Mouse (Mus musculus) kidney, postnatal 0 days (tissue): ENCODE measurements around the gene Qk. TPM values are rescaled to one million over a fixed set of nuclear protein-coding genes. Genes with fewer than 3 reads are reported as not detected.
A peak's percentile ranks its signal among the peaks of the same experiment; 100 is the strongest.

Source experiments
- ATAC-seq: fragments of 200-750 bp; cut with Nextera tagmentation; replicated peaks from 2 replicates; pipeline ENCODE4 v1.8.0; 2017; ENCODE audit warnings: low read depth, moderate number of reproducible peaks, moderate TSS enrichment, moderate library complexity; ENCODE audit not compliant: low FRiP score
- DNase-seq: peaks from one replicate; pipeline ENCODE4 v3.0.0-alpha.2; 2016; ENCODE audit warnings: low spot score
- H3K27ac ChIP-seq: fragments of 300-500 bp; sonication (generic); 2 replicates; pipeline ENCODE4 v1.5.1; 2014; ENCODE audit warnings: mild to moderate bottlenecking
- H3K27me3 ChIP-seq: fragments of 300-500 bp; sonication (generic); 2 replicates; pipeline ENCODE4 v1.6.1; 2014; ENCODE audit warnings: low read length, mixed read lengths; ENCODE audit not compliant: insufficient read depth
- H3K36me3 ChIP-seq: fragments of 300-500 bp; sonication (generic); 2 replicates; pipeline ENCODE4 v1.6.1; 2014; ENCODE audit warnings: low read length, mixed read lengths; ENCODE audit not compliant: insufficient read depth
- H3K4me1 ChIP-seq: fragments of 300-500 bp; sonication (generic); replicated peaks from 2 replicates; pipeline ENCODE4 v1.6.1; 2014; ENCODE audit warnings: antibody characterized with exemption, low read length, mixed read lengths; ENCODE audit not compliant: insufficient read depth
- H3K4me2 ChIP-seq: fragments of 300-500 bp; sonication (generic); 2 replicates; pipeline ENCODE4 v1.6.1; 2014; ENCODE audit warnings: mild to moderate bottlenecking, low read length, moderate library complexity, mixed read lengths
- H3K4me3 ChIP-seq: fragments of 300-500 bp; sonication (generic); replicated peaks from 2 replicates; pipeline ENCODE4 v1.5.1; 2014; ENCODE audit warnings: low read depth, low read length
- H3K9ac ChIP-seq: fragments of 300-500 bp; sonication (generic); 2 replicates; pipeline ENCODE4 v1.6.1; 2014; ENCODE audit warnings: low read depth, low read length
- H3K9me3 ChIP-seq: fragments of 300-500 bp; sonication (generic); replicated peaks from 2 replicates; pipeline ENCODE4 v1.6.1; 2016; ENCODE audit warnings: low read length, inconsistent platforms, mixed read lengths
- CTCF ChIP-seq: IDR thresholded peaks from 2 replicates; pipeline ENCODE4 v1.5.1; 2016; ENCODE audit warnings: antibody characterized with exemption, low read depth, mild to moderate bottlenecking, moderate library complexity
- WGBS: fragments of 180-500 bp; shearing (Covaris S2); extraction: QIAGEN DNeasy Blood & Tissue Kit; methylation state at CpG from one replicate; pipeline ENCODE4 v1.1.7; 2014; 5-methylcytosine and 5-hydroxymethylcytosine counted together
- polyA plus RNA-seq: library from polyadenylated mRNA; unstranded; fragments of >200 nt; fragmentation: Nextera tagmentation; extraction: Ambion mirVana; gene quantifications from 2 replicates; pipeline ENCODE4 v1.2.1, GENCODE M21; 2015

Gene Qk
- polyA plus RNA-seq, 1 experiment from 2014 or later: 30.3 TPM

GRCm38 (mm10) chr17:10335809-10336499 lies 16.3 kb upstream of the Qk start:
- Histone ChIP-seq H3K27me3 (no peaks in the 10 kb centered on the region), H3K9ac (peak overlapping the region; percentile 64; the same call in 1 of the 2 replicates), H3K9me3 (no peaks in the 10 kb centered on the region), H3K27ac (peak overlapping the region; percentile 92), H3K4me2 (peak overlapping the region; percentile 90), H3K4me1 (peaks cover 8% of the 10 kb centered on the region; the same call in 1 of the 2 replicates), H3K4me3 (peak overlapping the region; percentile 43), H3K36me3 (no peaks in the 10 kb centered on the region)
- 21% methylated on average over 16 of the region's 16 CpGs for WGBS
- DNase-seq: peak; percentile 76
- ATAC-seq: no peak
- no peak for TF ChIP-seq CTCF

DNA sequence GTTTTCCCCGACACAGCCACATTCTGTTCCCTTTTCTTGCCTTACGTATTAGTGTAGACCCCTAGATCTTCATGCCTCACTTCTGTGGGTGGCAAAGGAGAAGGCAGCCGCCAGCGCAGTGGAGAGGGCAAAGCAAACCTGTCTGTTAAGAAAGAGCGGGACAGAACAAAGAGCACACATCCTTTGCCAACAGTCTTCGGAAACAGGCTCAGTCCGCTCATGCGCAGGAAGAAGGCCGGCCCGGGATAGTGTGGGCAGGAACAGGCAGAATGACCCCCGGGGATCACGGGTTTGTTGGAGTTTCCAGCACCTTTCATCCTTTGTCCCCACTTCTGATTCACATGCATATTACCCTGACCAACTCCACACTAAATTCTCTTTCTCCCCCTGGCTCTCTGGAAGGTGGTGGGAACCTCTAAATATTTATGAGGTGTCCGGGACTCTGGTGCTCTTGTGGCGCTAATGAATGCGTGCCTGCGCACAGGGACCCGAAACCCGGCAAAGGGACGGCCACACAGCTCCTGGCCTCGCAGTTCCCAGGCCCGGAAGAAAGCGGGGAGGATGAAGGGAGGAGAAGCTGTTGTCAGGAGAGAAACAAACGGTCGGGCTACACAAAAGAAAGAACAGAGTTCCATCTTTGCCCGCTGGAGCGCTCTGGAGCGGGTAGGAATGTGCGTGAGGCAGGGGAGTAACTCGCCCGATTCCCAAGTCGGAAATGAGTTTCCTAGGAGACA lies 15.5 kb upstream of the Qk start:
- Histone ChIP-seq H3K27me3 (no peaks in the 10 kb centered on the region), H3K36me3 (no peaks in the 10 kb centered on the region), H3K9me3 (no peaks in the 10 kb centered on the region), H3K4me1 (peaks cover 8% of the 10 kb centered on the region; the same call in 1 of the 2 replicates), H3K4me2 (peak overlapping the region; percentile 90), H3K4me3 (peak overlapping the region; percentile 43), H3K27ac (peak overlapping the region; percentile 92), H3K9ac (peak overlapping the region; percentile 64)
- ATAC-seq (peak; percentile 74), DNase-seq (peak; percentile 85)
- under 1% methylated on average over 31 of the region's 31 CpGs for WGBS
- TF ChIP-seq CTCF: peak; percentile 37; the same call in 1 of the 2 replicates

DNA sequence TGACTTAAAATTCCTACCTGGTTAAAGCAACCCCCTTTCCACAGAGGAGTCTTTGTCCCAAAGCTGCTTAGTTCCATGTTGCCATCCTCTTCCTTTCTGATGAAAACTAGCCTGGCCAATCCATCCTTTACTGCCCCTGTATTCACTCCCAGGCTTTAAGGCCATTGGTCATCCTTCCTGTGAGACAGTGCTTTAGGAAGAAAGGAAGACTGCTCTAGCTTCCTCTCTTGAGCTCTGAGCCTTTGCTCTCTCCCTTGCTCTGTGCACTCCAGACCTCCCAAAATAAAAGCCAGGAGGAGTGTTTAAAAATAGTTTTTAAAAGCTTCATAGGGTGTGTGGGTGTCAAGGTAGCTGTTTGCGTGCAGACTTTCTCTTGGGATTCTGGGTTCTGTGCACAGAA lies 14.8 kb upstream of the Qk start:
- no peak for TF ChIP-seq CTCF
- Histone ChIP-seq H3K36me3 (no peaks in the 10 kb centered on the region), H3K27me3 (no peaks in the 10 kb centered on the region), H3K4me1 (peaks cover 8% of the 10 kb centered on the region; the same call in 1 of the 2 replicates), H3K9me3 (no peaks in the 10 kb centered on the region), H3K4me2 (peak overlapping the region; percentile 90), H3K27ac (peak overlapping the region; percentile 92), H3K9ac (no peak overlapping the region; the same call in 1 of the 2 replicates), H3K4me3 (no peak overlapping the region)
- WGBS: 26% methylated on average over 1 of the region's 1 CpGs
- DNase-seq (no peak), ATAC-seq (no peak)

DNA sequence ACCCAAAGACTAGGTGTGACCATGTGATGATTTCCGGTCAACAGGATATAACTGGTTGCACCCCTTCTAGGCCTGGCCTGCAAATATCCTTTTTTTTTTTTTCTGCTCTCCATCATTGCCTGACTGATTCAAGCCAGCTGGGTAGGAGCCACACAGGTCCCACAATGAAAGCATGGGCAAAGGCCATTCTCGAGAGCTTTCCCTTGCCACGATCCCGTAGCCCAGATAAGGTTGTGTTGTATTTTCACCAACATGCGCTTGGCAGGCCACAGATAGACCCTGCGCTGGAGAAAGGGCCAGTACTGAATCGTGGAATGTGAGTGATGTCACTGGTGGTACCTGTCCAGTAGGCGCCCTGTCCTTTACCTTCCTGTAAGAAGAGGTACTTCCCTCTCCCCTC lies 13.7 kb upstream of the Qk start:
- whole genome bisulfite sequencing: 95% methylated on average over 8 of the region's 8 CpGs

DNA sequence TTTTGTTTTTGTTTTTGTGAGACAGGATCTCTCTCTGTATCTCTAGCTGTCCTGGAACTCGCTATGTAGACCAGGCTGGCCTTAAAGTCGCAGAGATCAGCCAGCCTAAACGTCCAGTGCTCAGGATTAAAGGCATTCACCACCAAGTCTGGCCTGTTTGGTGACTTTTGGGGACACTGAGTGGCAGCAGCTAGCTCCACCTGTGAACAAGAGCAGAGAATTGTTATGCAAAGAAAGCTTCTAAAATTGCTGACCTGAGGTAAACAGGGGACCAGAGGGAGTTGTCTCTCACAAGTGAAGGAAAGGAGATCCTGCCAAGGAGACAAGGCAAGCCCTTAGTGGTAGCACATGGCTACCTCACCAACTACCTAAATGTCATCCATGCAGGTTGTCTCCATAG lies 12.5 kb upstream of the Qk start:
- Histone ChIP-seq H3K27me3 (no peaks in the 10 kb centered on the region), H3K4me1 (peaks cover 3% of the 10 kb centered on the region; the same call in 1 of the 2 replicates), H3K9ac (no peak overlapping the region), H3K27ac (no peak overlapping the region), H3K4me2 (no peak overlapping the region), H3K4me3 (no peak overlapping the region), H3K36me3 (no peaks in the 10 kb centered on the region), H3K9me3 (no peaks in the 10 kb centered on the region)
- no peak for TF ChIP-seq CTCF
- WGBS: 71% methylated on average over 3 of the region's 3 CpGs
- DNase-seq (no peak), ATAC-seq (no peak)

More for the DNA sequence above, 13.7 kb upstream of the Qk start:
- Histone ChIP-seq H3K36me3 (no peaks in the 10 kb centered on the region), H3K27ac (no peak overlapping the region), H3K4me1 (peaks cover 8% of the 10 kb centered on the region; the same call in 1 of the 2 replicates), H3K27me3 (no peaks in the 10 kb centered on the region), H3K9me3 (no peaks in the 10 kb centered on the region), H3K4me3 (no peak overlapping the region), H3K9ac (no peak overlapping the region), H3K4me2 (no peak overlapping the region)
- DNase-seq (no peak), ATAC-seq (no peak)
- no peak for TF ChIP-seq CTCF

GRCm38 (mm10) chr17:10329461-10329860 lies 9.8 kb upstream of the Qk start:
- WGBS: 71% methylated on average over 5 of the region's 5 CpGs

More at GRCm38 (mm10) chr17:10329461-10329860, 9.8 kb upstream of the Qk start:
- no peak overlapping the region for H3K4me2 ChIP-seq
- DNase-seq: no peak
- H3K4me1 ChIP-seq: no peaks in the 10 kb centered on the region; the same call in 1 of the 2 replicates
- H3K27me3 ChIP-seq: no peaks in the 10 kb centered on the region
- no peak overlapping the region for H3K4me3 ChIP-seq
- no peak for TF ChIP-seq CTCF
- H3K27ac ChIP-seq: no peak overlapping the region
- ATAC-seq: no peak
- no peaks in the 10 kb centered on the region for H3K36me3 ChIP-seq
- no peaks in the 10 kb centered on the region for H3K9me3 ChIP-seq
- no peak overlapping the region for H3K9ac ChIP-seq
